Mouse (Mus musculus) kidney, postnatal 4 days (tissue): Measurements from ENCODE around the gene Capn5.

Experiments
- DNase-seq, 2 experiments: peaks; one replicate each; pipeline ENCODE4 v3.0.0; 2021; ENCODE audit warnings: mixed read lengths in 2 of 2

The Capn5 gene

GRCm38 (mm10) chr7:98174883-98175755, 3.0 kb downstream of the Capn5 start:
- no peak for DNase-seq

- DNase-seq = peak in 1 of 2 experiments; percentile 12
Measured at GRCm38 (mm10) chr7:98173408-98173807, 4.7 kb downstream of the Capn5 start.

GRCm38 (mm10) chr7:98172661-98173060, 5.4 kb downstream of the Capn5 start:
- DNase-seq = peak in 1 of 2 experiments; percentile 4

GRCm38 (mm10) chr7:98171141-98172073, 6.7 kb downstream of the Capn5 start:
- DNase-seq = peak; percentile 44 to 55

- peak; percentile 58 to 75 for DNase-seq
Measured at GRCm38 (mm10) chr7:98164999-98165528, 13.0 kb downstream of the Capn5 start.

GRCm38 (mm10) chr7:98164382-98164998, 13.6 kb downstream of the Capn5 start:
- no peak for DNase-seq

GRCm38 (mm10) chr7:98163700-98164099, 14.4 kb downstream of the Capn5 start:
- DNase-seq = no peak

- no peak for DNase-seq
Measured at GRCm38 (mm10) chr7:98162239-98162638, 15.8 kb downstream of the Capn5 start.

GRCm38 (mm10) chr7:98160041-98160740, 17.9 kb downstream of the Capn5 start:
- peak; percentile 51 to 63 for DNase-seq

- peak; percentile 72 to 82 for DNase-seq
Measured at GRCm38 (mm10) chr7:98158481-98158880, 19.6 kb downstream of the Capn5 start.

- no peak for DNase-seq
Measured at GRCm38 (mm10) chr7:98157636-98158332, 20.3 kb downstream of the Capn5 start.

GRCm38 (mm10) chr7:98156280-98156665, 21.8 kb downstream of the Capn5 start:
- DNase-seq = no peak

- DNase-seq = peak; percentile 86 to 88
Measured at GRCm38 (mm10) chr7:98155546-98156279, 22.4 kb downstream of the Capn5 start.

GRCm38 (mm10) chr7:98153892-98154291, 24.2 kb downstream of the Capn5 start:
- DNase-seq = no peak

GRCm38 (mm10) chr7:98153345-98153744, 24.7 kb downstream of the Capn5 start:
- no peak for DNase-seq

- peak; percentile 68 to 70 for DNase-seq
Measured at GRCm38 (mm10) chr7:98152400-98152799, 25.7 kb downstream of the Capn5 start.

- DNase-seq = peak in 1 of 2 experiments; percentile 49
Measured at GRCm38 (mm10) chr7:98150525-98150924, 27.5 kb downstream of the Capn5 start.

GRCm38 (mm10) chr7:98149802-98150201, 28.3 kb downstream of the Capn5 start:
- DNase-seq = no peak

GRCm38 (mm10) chr7:98148721-98149407, 29.2 kb downstream of the Capn5 start:
- DNase-seq = no peak

- no peak for DNase-seq
Measured at GRCm38 (mm10) chr7:98147766-98148165, 30.3 kb downstream of the Capn5 start.
